Mouse (Mus musculus) hindbrain, embryonic 11.5 days (tissue): Measurements from ENCODE around the gene Npy4r. TPM values are rescaled to one million over a fixed set of nuclear protein-coding genes. Genes with fewer than 3 reads are reported as not detected.
A peak's percentile ranks its signal among the peaks of the same experiment; 100 is the strongest.

Experiments used
- ATAC-seq: fragments of 200-750 bp; cut with Nextera tagmentation; 2 replicates; pipeline ENCODE4 v1.8.0; 2017; ENCODE audit warnings: mild to moderate bottlenecking, moderate TSS enrichment, moderate library complexity; ENCODE audit not compliant: low FRiP score
- DNase-seq: peaks from one replicate; pipeline ENCODE4 v3.0.0-alpha.2; 2015; ENCODE audit warnings: low spot score
- H3K27ac ChIP-seq: fragments of 300-500 bp; sonication (generic); 2 replicates; pipeline ENCODE4 v1.5.1; 2014; ENCODE audit warnings: mild to moderate bottlenecking, low read depth, low read length
- H3K27me3 ChIP-seq: fragments of 300-500 bp; sonication (generic); 2 replicates; pipeline ENCODE4 v1.6.1; 2014; ENCODE audit warnings: mild to moderate bottlenecking, low read length, moderate library complexity, mixed read lengths; ENCODE audit not compliant: control insufficient read depth, insufficient read depth
- H3K36me3 ChIP-seq: fragments of 300-500 bp; sonication (generic); 2 replicates; pipeline ENCODE4 v1.6.1; 2014; ENCODE audit warnings: mild to moderate bottlenecking, low read length, moderate library complexity, mixed read lengths; ENCODE audit not compliant: control insufficient read depth, insufficient read depth
- H3K4me1 ChIP-seq: fragments of 300-500 bp; sonication (generic); replicated peaks from 2 replicates; pipeline ENCODE4 v1.6.1; 2014; ENCODE audit warnings: low read length, mixed read lengths; ENCODE audit not compliant: control insufficient read depth, insufficient read depth
- H3K4me2 ChIP-seq: fragments of 300-500 bp; sonication (generic); replicated peaks from 2 replicates; pipeline ENCODE4 v1.6.1; 2014; ENCODE audit warnings: mild to moderate bottlenecking, low read depth, low read length
- H3K4me3 ChIP-seq: fragments of 300-500 bp; sonication (generic); 2 replicates; pipeline ENCODE4 v1.5.1; 2014; ENCODE audit warnings: low read depth, low read length
- H3K9ac ChIP-seq: fragments of 300-500 bp; sonication (generic); 2 replicates; pipeline ENCODE4 v1.6.1; 2014; ENCODE audit warnings: low read depth, low read length
- H3K9me3 ChIP-seq: fragments of 300-500 bp; sonication (generic); 2 replicates; pipeline ENCODE4 v1.6.1; 2016; ENCODE audit warnings: low read length; ENCODE audit not compliant: control insufficient read depth
- WGBS: fragments of 180-500 bp; shearing (Covaris S2); extraction: QIAGEN DNeasy Blood & Tissue Kit; methylation state at CpG from one replicate; pipeline ENCODE4 v1.1.7; 2014; 5-methylcytosine and 5-hydroxymethylcytosine counted together
- polyA plus RNA-seq: library from polyadenylated mRNA; unstranded; fragments of >200 nt; fragmentation: Nextera tagmentation; extraction: Ambion mirVana; gene quantifications from 2 replicates; pipeline ENCODE4 v1.2.1, GENCODE M21; 2014

Gene Npy4r
- polyA plus RNA-seq, 1 experiment from 2014 or later, result not detected

DNA sequence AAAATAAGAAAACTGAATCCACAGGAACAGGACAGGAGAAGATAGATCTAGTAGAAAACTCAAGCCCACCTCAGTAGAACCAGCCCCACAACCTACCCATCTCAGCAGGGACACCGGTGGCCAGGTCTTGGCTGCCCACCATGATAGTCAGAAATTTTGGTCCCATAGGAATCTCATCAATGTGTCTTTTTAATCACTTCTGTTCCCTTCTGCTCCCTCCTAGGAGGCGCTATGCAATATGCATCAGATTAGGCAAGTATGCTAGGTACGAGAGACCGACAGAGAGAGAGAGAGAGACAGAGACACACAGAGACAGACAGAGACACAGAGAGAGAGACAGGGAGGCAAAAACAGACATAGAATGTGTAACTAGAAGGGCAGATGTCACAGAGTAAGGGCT lies 30.6 kb downstream of the Npy4r start:
- no peaks in the 10 kb centered on the region for H3K4me1 ChIP-seq
- H3K4me2 ChIP-seq, result no peak overlapping the region
- no peak overlapping the region for H3K27ac ChIP-seq
- no peak for DNase-seq
- no peaks in the 10 kb centered on the region for H3K9me3 ChIP-seq
- no peaks in the 10 kb centered on the region for H3K27me3 ChIP-seq
- no peak for ATAC-seq
- no peaks in the 10 kb centered on the region for H3K36me3 ChIP-seq
- no peak overlapping the region for H3K9ac ChIP-seq
- 98% methylated on average over 4 of the region's 4 CpGs for WGBS
- no peak overlapping the region for H3K4me3 ChIP-seq

DNA sequence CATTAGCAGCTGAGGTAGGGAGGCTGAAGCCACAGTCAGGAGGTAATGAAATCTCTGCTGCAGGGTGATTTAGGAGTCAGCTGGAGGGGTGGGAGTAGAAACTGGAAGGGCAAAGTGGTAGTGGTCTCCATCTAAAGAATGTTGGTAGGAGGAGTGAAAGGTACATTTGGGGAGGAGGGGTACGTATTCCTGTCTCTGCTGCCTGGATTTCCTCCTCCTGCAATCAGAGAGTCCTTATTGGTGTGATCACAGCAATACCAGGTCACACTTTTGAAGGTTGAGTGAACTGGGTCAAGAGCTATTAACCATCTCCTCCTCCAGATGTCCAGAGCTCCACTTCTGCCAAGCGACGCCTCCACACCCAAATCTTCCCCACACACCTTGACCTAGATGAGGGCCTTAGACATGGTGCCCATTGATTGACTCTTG lies 31.4 kb downstream of the Npy4r start:
- H3K9me3 ChIP-seq, result no peaks in the 10 kb centered on the region
- 92% methylated on average over 3 of the region's 3 CpGs for WGBS
- no peak overlapping the region for H3K27ac ChIP-seq
- no peak overlapping the region for H3K4me2 ChIP-seq
- DNase-seq (no peak), ATAC-seq (no peak)
- no peaks in the 10 kb centered on the region for H3K27me3 ChIP-seq
- H3K4me3 ChIP-seq, result no peak overlapping the region
- no peaks in the 10 kb centered on the region for H3K4me1 ChIP-seq
- no peak overlapping the region for H3K9ac ChIP-seq
- H3K36me3 ChIP-seq, result no peaks in the 10 kb centered on the region

DNA sequence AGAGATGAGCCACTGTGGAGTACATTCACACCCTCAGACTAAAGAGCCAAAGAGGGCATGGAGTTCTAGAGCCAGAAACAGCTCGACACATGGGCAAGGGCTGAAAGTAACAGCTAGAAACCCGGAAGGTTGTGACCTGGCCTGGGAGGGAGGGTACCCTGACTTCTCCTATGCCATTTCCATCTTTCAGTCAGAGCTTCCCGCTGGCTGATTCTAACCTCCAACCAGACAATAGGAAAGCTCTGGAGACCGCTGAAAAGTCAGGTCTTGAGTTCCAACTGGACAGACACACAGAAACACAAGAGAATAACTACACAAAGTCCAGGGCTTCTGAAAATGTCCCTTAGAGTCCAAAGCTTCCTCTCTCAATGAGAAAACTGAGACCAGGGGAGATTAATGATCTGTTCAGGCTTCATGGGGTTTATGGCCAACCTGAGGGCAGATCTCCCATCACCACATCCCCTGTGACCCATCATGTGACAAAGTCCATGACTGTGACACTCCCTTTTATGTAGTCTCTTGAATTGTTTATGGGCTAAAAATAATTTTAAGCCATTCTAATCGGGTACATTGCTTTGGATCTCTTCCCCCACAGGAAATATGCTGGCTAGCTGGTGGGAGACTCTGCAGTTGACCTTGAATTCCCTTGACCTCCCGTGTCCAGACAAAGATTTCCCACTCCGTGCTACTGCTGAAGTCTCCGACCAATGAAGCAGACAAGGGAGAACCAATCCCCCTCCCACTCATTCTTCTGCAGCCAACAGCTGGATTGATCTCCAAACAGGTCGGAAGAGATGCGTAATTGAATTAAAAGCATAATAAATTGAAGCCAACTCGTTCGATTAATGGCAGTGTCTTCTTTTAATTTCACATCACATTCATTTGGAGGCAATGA lies 32.0 kb downstream of the Npy4r start:
- Histone ChIP-seq H3K27me3 (no peaks in the 10 kb centered on the region), H3K4me3 (no peak overlapping the region), H3K4me2 (no peak overlapping the region), H3K9me3 (no peaks in the 10 kb centered on the region), H3K27ac (no peak overlapping the region), H3K4me1 (no peaks in the 10 kb centered on the region), H3K36me3 (no peaks in the 10 kb centered on the region), H3K9ac (no peak overlapping the region)
- no peak for ATAC-seq
- DNase-seq, result no peak
- WGBS, result 84% methylated on average over 12 of the region's 12 CpGs

DNA sequence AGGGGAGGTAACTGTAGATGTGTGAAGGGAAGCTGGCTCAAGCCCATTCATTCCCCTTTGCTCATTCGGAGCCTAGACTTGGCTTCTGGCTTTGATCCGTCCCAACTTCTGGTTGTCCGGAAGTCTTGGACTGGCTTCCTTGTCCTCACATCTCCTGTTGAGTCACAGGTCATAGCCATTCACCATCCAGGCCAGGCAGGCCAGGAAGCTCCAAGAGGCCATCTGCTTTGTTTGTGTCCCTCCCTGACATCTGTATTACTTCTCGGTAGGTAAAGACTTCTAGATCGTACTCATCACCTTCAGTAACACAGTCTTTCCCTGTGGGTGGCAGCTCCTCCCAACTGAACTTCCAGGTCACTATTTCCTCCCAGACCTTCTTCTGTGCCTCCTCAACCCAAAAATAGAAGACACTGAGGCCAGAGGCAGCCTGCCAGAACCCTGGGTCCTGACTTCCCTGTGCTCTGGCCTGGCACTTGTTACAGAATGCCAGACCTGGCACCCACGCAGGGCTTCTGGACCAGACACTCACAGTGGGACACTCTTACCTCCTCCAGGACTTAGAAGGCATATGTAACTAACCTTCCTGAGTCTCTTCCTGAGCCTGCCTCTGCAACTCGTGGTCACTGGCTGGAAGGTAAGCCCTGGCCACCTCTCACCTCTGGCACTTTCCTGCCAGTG lies 33.1 kb downstream of the Npy4r start:
- no peaks in the 10 kb centered on the region for H3K4me1 ChIP-seq
- ATAC-seq (no peak), DNase-seq (no peak)
- no peaks in the 10 kb centered on the region for H3K9me3 ChIP-seq
- H3K27ac ChIP-seq, result no peak overlapping the region
- no peak overlapping the region for H3K4me3 ChIP-seq
- H3K36me3 ChIP-seq, result no peaks in the 10 kb centered on the region
- no peak overlapping the region for H3K9ac ChIP-seq
- 82% methylated on average over 7 of the region's 7 CpGs for WGBS
- no peaks in the 10 kb centered on the region for H3K27me3 ChIP-seq
- no peak overlapping the region for H3K4me2 ChIP-seq

DNA sequence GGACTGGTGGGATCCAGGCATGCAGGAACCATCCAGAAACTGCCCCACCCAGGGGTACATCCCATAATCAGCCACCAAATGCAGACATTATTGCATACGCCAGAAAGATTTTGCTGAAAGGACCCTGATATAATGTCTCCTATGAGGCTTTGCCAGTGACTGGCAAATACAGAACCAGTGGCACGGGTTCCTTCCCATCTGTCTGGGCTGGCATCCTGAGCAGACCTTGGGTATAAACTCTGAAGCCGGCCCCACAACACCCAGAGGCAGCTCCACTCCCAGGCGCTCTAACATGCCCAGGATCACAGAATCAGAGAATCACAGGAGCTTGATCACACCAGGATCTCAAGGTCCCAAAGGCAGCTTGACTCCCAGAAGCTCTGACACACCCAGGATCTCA lies 38.0 kb downstream of the Npy4r start:
- H3K4me1 ChIP-seq, result no peaks in the 10 kb centered on the region
- no peaks in the 10 kb centered on the region for H3K36me3 ChIP-seq
- WGBS, result 88% methylated on average over 4 of the region's 4 CpGs
- no peak overlapping the region for H3K27ac ChIP-seq
- no peak overlapping the region for H3K4me3 ChIP-seq
- ATAC-seq, result no peak
- no peak overlapping the region for H3K4me2 ChIP-seq
- H3K27me3 ChIP-seq, result no peaks in the 10 kb centered on the region
- no peak for DNase-seq
- no peak overlapping the region for H3K9ac ChIP-seq
- H3K9me3 ChIP-seq, result no peaks in the 10 kb centered on the region

DNA sequence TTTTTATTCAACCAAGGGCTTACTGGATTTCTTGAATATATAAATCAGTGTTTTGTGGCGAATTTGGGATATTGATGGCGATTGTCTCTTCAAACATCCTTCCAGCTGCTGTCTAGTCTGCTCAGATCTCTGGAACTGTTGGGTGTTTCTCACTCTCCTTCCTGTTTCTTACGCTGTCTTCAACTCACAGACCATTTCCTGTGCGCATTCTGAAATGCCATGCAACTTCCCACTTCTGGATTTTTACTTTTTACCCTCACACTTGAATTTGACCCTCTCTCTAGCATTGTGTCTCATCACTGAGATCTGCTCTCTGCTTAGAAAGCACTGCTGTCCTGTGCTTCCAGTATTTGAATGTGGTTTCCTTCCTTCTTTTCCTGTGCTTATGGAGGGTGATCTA lies 44.7 kb downstream of the Npy4r start:
- H3K4me1 ChIP-seq, result no peaks in the 10 kb centered on the region
- H3K27ac ChIP-seq, result no peak overlapping the region
- H3K27me3 ChIP-seq, result no peaks in the 10 kb centered on the region
- H3K9ac ChIP-seq, result no peak overlapping the region
- H3K4me2 ChIP-seq, result no peak overlapping the region
- ATAC-seq, result no peak
- no peak overlapping the region for H3K4me3 ChIP-seq
- 88% methylated on average over 4 of the region's 4 CpGs for WGBS
- H3K36me3 ChIP-seq, result no peaks in the 10 kb centered on the region
- H3K9me3 ChIP-seq, result no peaks in the 10 kb centered on the region
- no peak for DNase-seq

DNA sequence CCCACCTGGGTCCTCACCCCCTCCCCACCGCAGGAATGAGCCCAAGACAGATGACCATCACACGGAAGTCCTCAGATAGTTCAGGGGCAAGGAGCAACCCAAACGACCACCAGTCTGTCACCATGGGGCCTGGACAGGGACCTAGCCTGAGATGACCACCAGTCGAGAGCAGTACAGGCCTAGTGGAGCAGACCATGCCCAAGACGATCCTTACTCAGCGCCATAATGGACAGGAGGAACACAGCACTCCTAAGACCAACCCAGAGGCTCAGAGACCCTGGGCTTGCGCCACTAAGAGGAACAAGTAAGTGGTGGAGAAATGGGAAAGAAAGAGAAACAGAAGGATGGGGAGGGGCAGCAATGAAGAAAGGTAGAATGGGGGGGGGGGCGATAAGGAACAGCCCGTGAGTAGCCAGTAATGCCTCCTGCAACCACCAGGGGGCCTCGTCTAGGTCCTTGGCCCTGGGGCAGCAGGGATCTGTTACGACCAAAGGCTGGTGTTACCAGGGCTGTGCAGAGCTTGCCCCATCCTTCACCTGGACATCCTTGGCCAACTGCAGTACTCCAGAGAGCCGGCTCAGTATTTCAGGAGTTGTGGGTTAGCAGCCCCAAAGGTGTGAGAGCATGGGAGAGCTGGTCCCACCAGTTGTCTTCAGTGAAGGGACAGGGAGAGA lies 45.8 kb downstream of the Npy4r start:
- H3K9ac ChIP-seq, result no peak overlapping the region
- H3K4me3 ChIP-seq, result no peak overlapping the region
- H3K27ac ChIP-seq, result no peak overlapping the region
- H3K4me2 ChIP-seq, result no peak overlapping the region
- ATAC-seq, result no peak
- no peaks in the 10 kb centered on the region for H3K27me3 ChIP-seq
- WGBS, result 59% methylated on average over 11 of the region's 12 CpGs
- no peaks in the 10 kb centered on the region for H3K4me1 ChIP-seq
- H3K36me3 ChIP-seq, result no peaks in the 10 kb centered on the region
- peak; percentile 42 for DNase-seq
- no peaks in the 10 kb centered on the region for H3K9me3 ChIP-seq

DNA sequence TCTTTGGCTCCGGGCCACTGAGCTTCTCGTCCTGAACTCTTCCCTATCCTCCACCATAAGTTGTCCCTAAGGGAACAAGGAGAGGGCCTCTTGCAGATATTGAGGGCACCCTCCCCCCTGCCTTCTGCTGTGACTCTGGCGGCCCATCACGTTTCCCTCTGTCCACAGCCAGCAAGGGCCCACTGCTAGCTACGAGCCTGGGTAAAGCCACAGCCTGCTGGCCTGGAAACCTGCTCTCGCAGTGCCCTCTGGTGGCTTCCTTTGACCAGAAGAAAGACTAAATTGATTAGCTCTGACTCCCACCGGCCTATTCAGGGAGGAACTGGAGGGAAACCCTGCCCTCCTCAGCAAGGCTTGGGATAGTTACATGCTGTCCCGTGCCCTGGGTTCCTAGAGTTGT lies 47.4 kb downstream of the Npy4r start:
- WGBS, result 28% methylated on average over 8 of the region's 8 CpGs
- Histone ChIP-seq H3K9me3 (no peaks in the 10 kb centered on the region), H3K27me3 (no peaks in the 10 kb centered on the region), H3K27ac (no peak overlapping the region), H3K9ac (no peak overlapping the region), H3K4me2 (no peak overlapping the region), H3K4me3 (no peak overlapping the region), H3K36me3 (no peaks in the 10 kb centered on the region), H3K4me1 (no peaks in the 10 kb centered on the region)
- DNase-seq, result peak; percentile 71
- no peak for ATAC-seq
